Mouse (Mus musculus): Measurements from ENCODE around the gene Sdk1.

GRCm38 (mm10) chr5:141202276-141203065 is 38.8 kb upstream of the Sdk1 start:
- TF ChIP-seq CTCF (IDR thresholded peaks at IDR 0.05; ENCODE audit: low read depth, low read length) = no peak
- TF ChIP-seq POLR2A (IDR thresholded peaks at IDR 0.05; ENCODE audit: extremely low read depth, insufficient read depth, low read length) = no peak
